Mouse (Mus musculus) gastrocnemius, postnatal 10 days (tissue): ENCODE results near the gene Folh1. TPM values are rescaled to one million over a fixed set of nuclear protein-coding genes. Genes with fewer than 3 reads are reported as not detected.
"Not testable (repeated sequence)": the region's sequence is repeated elsewhere in the genome, so short reads cannot be mapped to it uniquely, and the experiment has no call there.

Source experiments
- DNase-seq: peaks from one replicate; pipeline ENCODE4 v3.0.0; 2021; ENCODE audit warnings: mixed read lengths
- long read RNA-seq, 2 experiments: library from polyadenylated mRNA; stranded (forward); transcript quantifications; one replicate each; pipeline ENCODE4 v2.0.0; 2021
- total RNA-seq, 2 experiments: library from RNA; stranded (reverse); gene quantifications; 2 replicates each; pipeline ENCODE4 v1.2.3; 2021

The Folh1 gene
- total RNA-seq, result under 1 TPM in 1 of 2 experiments, not detected in 1; 0.20 TPM
- long read RNA-seq, experiment 1, result 0 reads
- long read RNA-seq, experiment 2, result 0 reads

DNA sequence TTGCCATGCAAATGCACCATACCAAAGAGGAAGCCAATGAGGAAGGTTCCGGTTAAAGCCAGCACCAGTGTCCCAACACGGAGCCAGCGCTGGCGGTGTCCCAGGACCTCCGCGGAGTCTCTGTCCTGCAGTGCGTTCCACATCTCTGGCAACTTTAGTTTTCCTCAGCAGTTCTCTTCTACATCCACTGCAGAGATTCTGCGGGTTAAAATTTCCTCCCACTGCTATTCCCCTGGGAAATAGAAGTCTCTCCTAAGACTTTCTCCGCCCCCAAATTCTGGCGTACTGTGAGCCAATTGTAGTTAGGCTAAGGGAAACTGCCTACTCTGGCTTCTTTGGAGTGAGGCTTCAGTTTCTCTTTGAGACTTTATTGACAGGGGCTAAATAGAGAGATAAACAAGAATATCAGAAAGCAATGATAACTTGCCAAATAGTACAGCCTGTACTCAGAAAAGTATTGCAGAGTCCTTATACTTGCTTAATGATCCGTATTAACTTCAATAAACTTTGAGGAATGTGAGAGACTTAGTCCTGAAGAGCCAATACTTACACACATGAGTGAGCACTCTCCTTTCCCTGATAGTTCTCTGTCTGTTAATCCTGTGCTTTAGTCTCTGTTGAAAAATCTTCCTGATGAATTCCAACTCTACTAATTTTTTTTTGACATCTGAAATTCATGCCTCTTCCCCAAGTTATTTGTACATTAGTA lies at the start of gene Folh1:
TSS of gene Folh1 (minus strand) at position 327 of the 709 bp plus-strand sequence.
- peak; percentile 5 for DNase-seq

- DNase-seq, result no peak
These were observed 40.7 kb upstream of the Folh1 start for GRCm38 (mm10) chr7:86816466-86816865.

- DNase-seq, result not testable (repeated sequence)
These were observed 40.0 kb upstream of the Folh1 start for GRCm38 (mm10) chr7:86815716-86816115.

DNA sequence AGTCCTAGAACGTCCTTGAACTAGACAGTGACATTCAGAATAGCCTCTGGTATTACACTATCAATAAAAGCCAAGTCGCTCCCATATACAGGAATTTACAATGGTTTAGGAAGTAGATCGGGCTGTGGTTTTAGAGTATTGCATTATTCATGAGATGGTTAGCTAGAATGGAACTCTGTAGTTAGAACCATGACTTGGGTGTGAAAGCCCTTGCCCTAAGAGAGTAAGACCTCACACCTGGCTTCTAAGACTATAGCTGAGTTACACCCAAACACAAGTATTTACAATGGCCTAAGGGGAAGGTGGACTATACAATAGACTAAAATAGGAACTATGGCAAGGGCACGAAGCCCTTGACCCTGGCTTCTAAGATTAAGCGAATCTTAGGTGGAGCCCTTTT lies 39.5 kb upstream of the Folh1 start:
- not testable (repeated sequence) for DNase-seq

DNA sequence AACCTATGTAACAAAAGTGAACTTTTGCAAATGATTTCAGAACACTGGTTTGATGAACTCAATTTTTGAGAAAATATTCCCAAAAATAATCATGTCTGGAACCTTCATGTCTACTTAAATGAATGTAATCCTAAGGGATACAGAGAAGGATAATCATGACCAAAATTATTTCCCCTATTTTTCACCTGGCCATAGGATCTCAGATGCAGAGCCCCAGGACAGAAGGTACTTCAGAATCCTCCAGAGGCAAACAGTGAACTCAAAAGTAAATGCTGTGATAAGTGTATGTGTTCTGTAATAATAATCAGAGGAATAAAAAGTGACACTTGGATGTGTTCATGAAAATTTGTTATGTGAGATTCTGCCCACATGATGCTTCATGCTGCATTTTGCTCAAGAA lies 19.0 kb upstream of the Folh1 start, which contains the start of gene Vmn2r77:
TSS of gene Vmn2r77 (plus strand) at position 301 of the 400 bp plus-strand sequence.
- no peak for DNase-seq

- DNase-seq, result no peak
These were observed 4.1 kb downstream of the Folh1 start for GRCm38 (mm10) chr7:86771621-86772020.

- DNase-seq, result no peak
These were observed 11.1 kb downstream of the Folh1 start for GRCm38 (mm10) chr7:86764628-86765027.

GRCm38 (mm10) chr7:86760751-86761150 lies 15.0 kb downstream of the Folh1 start:
- DNase-seq, result no peak

DNA sequence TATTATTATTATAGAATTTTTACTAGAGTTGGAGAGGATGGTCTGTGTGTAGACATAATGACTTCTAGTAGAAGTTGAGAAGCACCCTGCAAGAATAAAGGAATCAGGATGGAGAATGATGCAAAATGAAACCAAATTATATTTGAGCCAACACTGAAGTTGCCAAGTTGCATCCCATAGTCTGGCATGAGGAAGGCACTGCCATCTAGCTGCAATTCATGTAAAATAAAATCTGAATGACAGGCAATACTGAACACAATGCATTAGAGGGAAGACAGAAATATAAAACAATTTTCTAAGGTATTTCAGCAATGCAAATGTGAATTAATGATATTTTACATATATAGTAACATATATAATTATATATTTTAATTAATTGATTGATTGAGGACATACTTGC lies 50.7 kb downstream of the Folh1 start:
- no peak for DNase-seq

DNA sequence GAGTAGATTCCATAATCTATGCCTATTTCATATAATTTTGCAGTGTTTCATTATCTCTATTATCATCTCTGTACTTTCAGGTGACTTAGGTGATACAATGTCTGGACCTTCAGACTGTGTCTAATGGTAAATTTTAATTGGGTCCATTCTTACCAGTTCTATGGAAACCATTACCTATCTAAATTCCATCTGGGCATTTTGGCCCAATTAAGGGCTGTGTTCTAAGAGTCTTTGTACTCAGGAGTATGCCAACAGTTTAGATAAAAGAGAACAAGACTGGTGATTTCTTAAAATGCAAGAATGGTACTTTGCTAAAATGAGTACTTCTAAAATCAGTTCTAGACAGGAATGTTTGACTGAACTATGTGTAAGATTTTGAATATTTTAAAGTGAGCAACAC lies 87.7 kb downstream of the Folh1 start, which contains the start of gene Olfr292:
TSS of gene Olfr292 (plus strand) at position 301 of the 400 bp plus-strand sequence.
- DNase-seq, result no peak

Other genes starting within 250 kb of the Folh1 start
- gene Olfr295, start 192.1 kb downstream of the Folh1 start, total RNA-seq, result not detected
- not detected for gene Olfr294, start 159.3 kb downstream of the Folh1 start, total RNA-seq
- gene Olfr293, start 126.9 kb downstream of the Folh1 start, total RNA-seq, result not detected
- not detected for gene Olfr292, start 87.6 kb downstream of the Folh1 start, total RNA-seq
- not detected for gene Vmn2r77, start 19.1 kb upstream of the Folh1 start, total RNA-seq
- gene Vmn2r78, start 139.2 kb upstream of the Folh1 start, total RNA-seq, result not detected
- not detected for gene Vmn2r79, start 220.2 kb upstream of the Folh1 start, total RNA-seq